Mouse (Mus musculus) heart, adult 2 months (tissue): ENCODE data around the gene Rpp40.

ENCODE experiments used
- EP300 ChIP-seq: fragments of 200-500 bp; IDR thresholded peaks from 2 replicates; pipeline ENCODE4 v1.6.1; 2011; ENCODE audit warnings: low read depth, low read length, control low read depth; ENCODE audit not compliant: insufficient read depth
- POLR2A ChIP-seq: fragments of 200-500 bp; IDR thresholded peaks from 2 replicates; pipeline ENCODE4 v1.6.1; 2011; ENCODE audit warnings: mild to moderate bottlenecking, low read depth, low read length, control low read depth; ENCODE audit not compliant: insufficient read depth

GRCm38 (mm10) chr13:35949814-35950455, 43.8 kb upstream of the Rpp40 start:
- no peak for TF ChIP-seq EP300
- TF ChIP-seq POLR2A = no peak
